Mouse (Mus musculus) E14TG2a.4 (cell line): Measurements from ENCODE around the gene Grm1.

ENCODE experiments used
- CTCF ChIP-seq: conservative IDR thresholded peaks from 2 replicates; pipeline ENCODE4 v1.5.1; 2014; ENCODE audit warnings: low read length
- POU5F1 ChIP-seq: IDR thresholded peaks from 2 replicates; pipeline ENCODE4 v1.6.1; 2014; ENCODE audit warnings: low read length, borderline replicate concordance

DNA sequence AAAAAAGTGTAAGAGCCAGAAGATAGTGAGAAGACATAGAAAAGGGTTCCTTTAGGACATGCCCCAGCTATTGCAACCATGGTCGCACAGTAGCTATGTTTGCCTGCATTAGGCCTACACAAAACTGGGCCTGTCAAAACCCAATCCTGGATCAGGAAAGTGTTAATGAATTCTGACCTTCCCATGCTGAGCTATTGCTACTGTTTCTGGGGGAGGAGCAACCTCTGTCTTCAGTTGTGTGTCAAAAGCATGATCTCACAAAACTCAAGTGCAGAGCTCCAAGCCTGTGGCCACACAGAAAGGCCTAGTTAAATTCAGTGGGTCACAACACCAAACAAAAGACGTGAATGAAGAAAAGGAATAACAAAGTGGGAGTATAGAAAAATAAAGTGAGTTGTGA lies 152.5 kb downstream of the Grm1 start:
- no peak for TF ChIP-seq CTCF
- TF ChIP-seq POU5F1: no peak
